Mouse (Mus musculus): ENCODE data around the gene Rtkn2. TPM values are rescaled to one million over a fixed set of nuclear protein-coding genes. Genes with fewer than 3 reads are reported as not detected.

Gene Rtkn2
- polyA plus RNA-seq, 1 experiment from 2014 or later, result 7.9 TPM

GRCm38 (mm10) chr10:68020755-68021154 is 41.4 kb downstream of the Rtkn2 start:
- H3K27me3 ChIP-seq, result no peaks in the 10 kb centered on the region
- 0 out of 2 replicates have a peak, but pooled peaks cover 4% of the 10 kb centered on the region for H3K9me3 ChIP-seq (replicated peaks)
- no peaks in the 10 kb centered on the region for H3K4me1 ChIP-seq
- no peak overlapping the region for H3K27ac ChIP-seq (replicated peaks)
- H3K4me3 ChIP-seq (replicated peaks), result no peak overlapping the region
- no peak overlapping the region for H3K4me2 ChIP-seq (replicated peaks)
- WGBS, result 81% methylated on average over 2 of the region's 2 CpGs
- H3K9ac ChIP-seq, result no peak overlapping the region
- peaks cover 7% of the 10 kb centered on the region; the same call in 1 of the 2 replicates for H3K36me3 ChIP-seq
- no peak for ATAC-seq (ENCODE audit: insufficient number of reproducible peaks, low FRiP score, low TSS enrichment, low read depth)

- Histone ChIP-seq H3K9me3 (replicated peaks) (no peaks in the 10 kb centered on the region), H3K4me1 (no peaks in the 10 kb centered on the region), H3K9ac (no peak overlapping the region), H3K27me3 (no peaks in the 10 kb centered on the region), H3K27ac (replicated peaks) (no peak overlapping the region), H3K36me3 (no peaks in the 10 kb centered on the region), H3K4me3 (replicated peaks) (no peak overlapping the region), H3K4me2 (replicated peaks) (no peak overlapping the region)
- ATAC-seq (ENCODE audit: insufficient number of reproducible peaks, low FRiP score, low TSS enrichment, low read depth), result no peak
- WGBS, result 65% methylated on average over 3 of the region's 3 CpGs
These were observed 46.3 kb downstream of the Rtkn2 start for GRCm38 (mm10) chr10:68025660-68026059.

DNA sequence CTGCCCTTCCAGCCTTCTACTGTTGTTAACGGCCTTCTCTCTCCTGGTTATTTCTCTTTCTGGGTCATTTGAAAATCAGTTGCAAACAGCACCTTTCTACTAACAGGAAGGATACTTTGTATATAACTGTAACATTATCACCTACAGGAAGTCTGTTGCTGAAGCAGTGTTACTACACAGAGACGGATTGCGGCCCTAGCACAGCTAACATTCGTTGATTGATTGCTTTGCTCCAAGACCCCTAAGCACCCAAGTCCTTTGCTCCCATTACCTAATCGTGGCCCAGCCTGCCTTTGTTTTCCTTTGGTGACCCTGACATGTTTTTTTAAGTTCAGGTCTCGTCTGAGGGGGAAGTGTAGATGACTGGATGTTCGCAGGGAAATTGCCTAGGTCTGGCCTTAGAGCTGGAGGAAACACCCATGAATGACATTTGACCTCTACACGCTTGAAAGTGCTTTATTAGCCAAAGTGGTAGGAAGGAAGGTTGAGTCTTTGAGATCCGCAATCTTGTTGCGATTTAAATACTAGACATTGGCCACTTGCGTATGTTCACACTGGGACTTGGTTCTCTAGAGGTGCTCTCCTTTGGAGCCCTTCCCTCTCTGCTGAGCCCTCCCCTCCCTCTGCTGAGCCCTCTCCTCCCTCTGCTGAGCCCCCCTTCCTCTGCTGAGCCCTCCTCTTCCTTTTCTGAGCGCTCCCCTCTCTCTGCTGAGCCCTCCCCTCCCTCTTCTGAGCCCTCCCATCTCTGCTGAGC is 49.1 kb downstream of the Rtkn2 start:
- no peak overlapping the region for H3K27ac ChIP-seq (replicated peaks)
- ATAC-seq (ENCODE audit: insufficient number of reproducible peaks, low FRiP score, low TSS enrichment, low read depth), result no peak
- no peaks in the 10 kb centered on the region for H3K27me3 ChIP-seq
- H3K36me3 ChIP-seq, result 0 out of 2 replicates have a peak, but pooled peaks cover 3% of the 10 kb centered on the region
- H3K4me2 ChIP-seq (replicated peaks), result no peak overlapping the region
- no peak overlapping the region for H3K9ac ChIP-seq
- 63% methylated on average over 12 of the region's 12 CpGs for WGBS
- no peak overlapping the region for H3K4me3 ChIP-seq (replicated peaks)
- H3K4me1 ChIP-seq, result no peaks in the 10 kb centered on the region
- H3K9me3 ChIP-seq (replicated peaks), result no peaks in the 10 kb centered on the region

DNA sequence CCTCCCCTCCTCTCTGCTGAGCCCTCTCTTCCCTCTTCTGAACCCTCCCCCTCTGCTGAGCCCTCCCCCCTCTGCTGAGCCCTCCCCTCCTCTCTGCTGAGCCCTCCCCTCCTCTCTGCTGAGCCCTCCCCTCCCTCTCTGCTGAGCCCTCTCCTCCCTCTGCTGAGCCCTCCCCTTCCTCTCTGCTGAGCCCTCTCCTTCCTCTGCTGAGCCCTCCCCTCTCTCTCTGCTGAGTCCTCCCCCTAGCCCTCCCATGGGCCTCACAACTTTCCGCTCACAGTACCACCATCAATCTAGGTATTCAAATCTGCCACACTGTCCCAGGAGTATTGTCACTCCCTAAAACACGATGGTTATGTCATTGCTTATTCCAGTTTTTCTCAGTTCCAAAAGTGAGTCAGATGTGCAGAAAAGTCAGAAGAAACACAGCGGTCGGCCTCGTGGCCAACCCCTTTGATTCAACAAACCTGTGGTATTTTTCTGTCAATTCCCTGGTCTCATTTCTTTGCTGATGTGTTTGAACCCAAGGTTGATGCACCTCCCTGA is 49.8 kb downstream of the Rtkn2 start:
- no peaks in the 10 kb centered on the region for H3K4me1 ChIP-seq
- no peak overlapping the region for H3K4me2 ChIP-seq (replicated peaks)
- H3K27ac ChIP-seq (replicated peaks), result no peak overlapping the region
- H3K9ac ChIP-seq, result no peak overlapping the region
- ATAC-seq (ENCODE audit: insufficient number of reproducible peaks, low FRiP score, low TSS enrichment, low read depth), result no peak
- WGBS, result 81% methylated on average over 5 of the region's 5 CpGs
- H3K27me3 ChIP-seq, result no peaks in the 10 kb centered on the region
- no peak overlapping the region for H3K4me3 ChIP-seq (replicated peaks)
- H3K9me3 ChIP-seq (replicated peaks), result no peaks in the 10 kb centered on the region
- 0 out of 2 replicates have a peak, but pooled peaks cover 3% of the 10 kb centered on the region for H3K36me3 ChIP-seq

GRCm38 (mm10) chr10:68030027-68030426 is 50.7 kb downstream of the Rtkn2 start:
- ATAC-seq (ENCODE audit: insufficient number of reproducible peaks, low FRiP score, low TSS enrichment, low read depth), result no peak
- no peak overlapping the region for H3K9ac ChIP-seq
- H3K27ac ChIP-seq (replicated peaks), result no peak overlapping the region
- H3K36me3 ChIP-seq, result 0 out of 2 replicates have a peak, but pooled peaks cover 3% of the 10 kb centered on the region
- no peaks in the 10 kb centered on the region for H3K4me1 ChIP-seq
- no peaks in the 10 kb centered on the region for H3K27me3 ChIP-seq
- 80% methylated on average over 6 of the region's 6 CpGs for WGBS
- no peak overlapping the region for H3K4me3 ChIP-seq (replicated peaks)
- no peak overlapping the region for H3K4me2 ChIP-seq (replicated peaks)
- H3K9me3 ChIP-seq (replicated peaks), result no peaks in the 10 kb centered on the region

- Histone ChIP-seq H3K36me3 (0 out of 2 replicates have a peak, but pooled peaks cover 3% of the 10 kb centered on the region), H3K9me3 (replicated peaks) (no peaks in the 10 kb centered on the region), H3K9ac (no peak overlapping the region), H3K4me2 (replicated peaks) (no peak overlapping the region), H3K4me3 (replicated peaks) (no peak overlapping the region), H3K27ac (replicated peaks) (no peak overlapping the region), H3K27me3 (no peaks in the 10 kb centered on the region), H3K4me1 (no peaks in the 10 kb centered on the region)
- WGBS, result 78% methylated on average over 20 of the region's 20 CpGs
- no peak for ATAC-seq (ENCODE audit: insufficient number of reproducible peaks, low FRiP score, low TSS enrichment, low read depth)
These were observed 56.5 kb downstream of the Rtkn2 start for GRCm38 (mm10) chr10:68035707-68036367.

DNA sequence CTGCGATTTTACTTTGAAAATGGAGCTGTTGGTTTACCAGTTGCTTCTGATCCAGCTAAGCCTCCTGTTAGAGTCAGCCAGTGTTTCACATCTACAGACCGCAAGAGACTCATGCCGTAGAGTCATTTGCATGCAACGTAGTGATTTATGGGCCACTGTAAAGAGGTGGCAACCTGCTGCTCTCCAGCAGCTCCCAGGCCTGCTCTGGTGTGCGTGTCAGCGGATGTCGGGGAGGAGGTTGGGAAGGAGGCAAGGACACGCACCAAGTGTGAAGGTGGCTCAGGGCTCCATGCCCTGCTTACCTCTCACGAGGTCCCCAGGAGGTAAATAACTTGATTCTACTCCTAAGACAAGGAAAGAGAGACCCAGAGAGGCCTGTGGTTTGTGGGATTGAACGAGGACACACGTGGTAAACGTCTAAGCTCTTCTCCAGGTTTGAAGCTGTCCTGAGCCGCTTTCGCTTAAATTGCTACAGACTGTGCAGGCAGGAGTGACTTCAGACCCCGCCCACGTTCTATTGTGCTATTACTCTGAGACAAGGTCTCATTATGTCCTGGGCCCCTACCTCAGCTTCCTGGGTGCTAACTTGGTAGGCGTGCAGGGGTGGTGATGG is 57.1 kb downstream of the Rtkn2 start:
- Histone ChIP-seq H3K4me2 (replicated peaks) (no peak overlapping the region), H3K9me3 (replicated peaks) (no peaks in the 10 kb centered on the region), H3K4me3 (replicated peaks) (no peak overlapping the region), H3K36me3 (0 out of 2 replicates have a peak, but pooled peaks cover 3% of the 10 kb centered on the region), H3K27me3 (no peaks in the 10 kb centered on the region), H3K27ac (replicated peaks) (no peak overlapping the region), H3K4me1 (no peaks in the 10 kb centered on the region), H3K9ac (no peak overlapping the region)
- ATAC-seq (ENCODE audit: insufficient number of reproducible peaks, low FRiP score, low TSS enrichment, low read depth), result no peak
- WGBS, result 91% methylated on average over 17 of the region's 17 CpGs

DNA sequence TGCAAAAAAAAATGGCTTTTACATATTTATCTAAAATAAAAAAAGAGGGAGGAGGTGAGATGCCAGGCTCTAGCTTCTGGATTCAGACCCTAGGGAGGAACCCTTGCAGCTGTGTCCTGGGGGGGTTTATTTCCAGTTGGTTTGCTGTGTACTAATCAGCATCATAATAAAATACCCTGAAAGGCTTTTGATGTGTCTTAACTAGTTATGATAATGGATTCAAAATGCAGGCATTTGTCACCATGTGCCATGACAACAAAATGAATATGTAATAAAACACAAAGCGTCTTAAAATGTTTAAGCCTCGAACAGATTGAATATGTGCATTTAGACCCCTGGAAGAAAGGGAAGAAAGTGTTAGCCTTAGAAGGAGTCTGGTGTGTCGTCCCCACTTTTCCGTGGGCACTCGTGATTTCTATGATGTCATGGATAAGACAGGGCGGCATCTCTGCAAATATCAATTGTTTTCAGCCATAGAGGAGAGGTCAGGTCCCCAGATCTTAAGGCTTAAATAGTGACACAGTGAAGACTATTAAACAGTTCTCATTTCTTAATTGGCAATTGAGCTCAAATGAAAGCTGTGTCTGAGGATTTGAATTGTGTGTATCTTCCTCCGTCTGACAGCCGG is 59.7 kb downstream of the Rtkn2 start:
- Histone ChIP-seq H3K27me3 (no peaks in the 10 kb centered on the region), H3K4me1 (no peaks in the 10 kb centered on the region), H3K9me3 (replicated peaks) (no peaks in the 10 kb centered on the region), H3K4me2 (replicated peaks) (no peak overlapping the region), H3K27ac (replicated peaks) (peak overlapping the region; percentile 63; the same call in 1 of the 2 replicates), H3K36me3 (no peaks in the 10 kb centered on the region), H3K9ac (no peak overlapping the region), H3K4me3 (replicated peaks) (no peak overlapping the region)
- 66% methylated on average over 8 of the region's 8 CpGs for whole genome bisulfite sequencing
- ATAC-seq (ENCODE audit: insufficient number of reproducible peaks, low FRiP score, low TSS enrichment, low read depth), result no peak

DNA sequence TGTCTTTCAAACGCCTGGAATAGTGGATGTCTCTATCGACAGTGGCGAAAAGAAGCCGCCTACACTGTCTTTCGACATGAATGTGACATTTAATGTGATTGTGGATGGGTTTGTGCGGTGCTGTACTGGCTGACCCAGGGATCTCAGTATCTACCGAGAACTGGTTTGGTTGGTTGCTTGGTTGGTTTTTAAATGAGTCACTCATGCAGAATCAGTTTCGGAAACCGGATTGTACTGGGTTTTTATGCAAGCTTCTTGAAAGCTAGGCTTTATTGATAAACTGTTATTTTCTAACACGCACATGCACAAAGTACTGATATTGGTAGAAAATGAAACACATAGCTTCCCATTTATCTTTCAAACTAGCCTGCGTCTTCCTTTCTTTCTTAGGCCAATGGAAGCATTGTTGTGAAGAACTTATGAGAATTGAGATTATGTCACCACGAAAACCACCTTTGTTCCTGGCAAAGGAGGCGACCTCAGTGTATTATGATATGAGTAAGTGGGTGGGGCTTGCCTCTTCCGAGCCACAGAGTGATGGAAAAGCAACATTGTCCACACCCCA is 60.4 kb downstream of the Rtkn2 start:
- WGBS, result 69% methylated on average over 14 of the region's 14 CpGs
- H3K27me3 ChIP-seq, result no peaks in the 10 kb centered on the region
- H3K36me3 ChIP-seq, result no peaks in the 10 kb centered on the region
- H3K9me3 ChIP-seq (replicated peaks), result no peaks in the 10 kb centered on the region
- no peak overlapping the region for H3K9ac ChIP-seq
- H3K4me3 ChIP-seq (replicated peaks), result no peak overlapping the region
- no peak for ATAC-seq (ENCODE audit: insufficient number of reproducible peaks, low FRiP score, low TSS enrichment, low read depth)
- no peaks in the 10 kb centered on the region for H3K4me1 ChIP-seq
- no peak overlapping the region for H3K4me2 ChIP-seq (replicated peaks)
- H3K27ac ChIP-seq (replicated peaks), result peak overlapping the region; percentile 63

DNA sequence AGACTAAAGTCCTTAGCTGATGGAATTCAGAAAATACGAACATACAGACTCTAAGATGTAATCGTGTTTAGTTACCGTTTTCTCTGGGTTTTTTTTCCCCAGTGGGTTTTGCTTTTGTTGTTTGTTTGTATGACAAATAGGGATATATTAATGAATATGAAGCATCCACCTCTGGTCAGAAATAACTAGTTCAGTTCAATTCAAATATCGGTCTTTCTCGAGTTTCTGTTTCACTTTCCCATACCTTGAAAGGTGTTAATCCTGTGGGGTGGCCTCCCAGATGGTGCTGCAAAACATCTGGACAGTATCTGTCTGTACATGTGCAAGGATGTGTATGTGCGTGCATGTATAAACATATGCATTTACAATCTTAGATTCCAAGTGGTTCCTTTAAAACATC is 61.0 kb downstream of the Rtkn2 start:
- no peaks in the 10 kb centered on the region for H3K4me1 ChIP-seq
- 52% methylated on average over 6 of the region's 6 CpGs for WGBS
- no peak overlapping the region for H3K27ac ChIP-seq (replicated peaks)
- H3K4me3 ChIP-seq (replicated peaks), result no peak overlapping the region
- no peak overlapping the region for H3K9ac ChIP-seq
- no peak for ATAC-seq (ENCODE audit: insufficient number of reproducible peaks, low FRiP score, low TSS enrichment, low read depth)
- no peak overlapping the region for H3K4me2 ChIP-seq (replicated peaks)
- no peaks in the 10 kb centered on the region for H3K36me3 ChIP-seq
- no peaks in the 10 kb centered on the region for H3K27me3 ChIP-seq
- H3K9me3 ChIP-seq (replicated peaks), result no peaks in the 10 kb centered on the region

- no peak overlapping the region for H3K27ac ChIP-seq (replicated peaks)
- H3K4me1 ChIP-seq, result no peaks in the 10 kb centered on the region
- H3K4me2 ChIP-seq (replicated peaks), result no peak overlapping the region
- H3K27me3 ChIP-seq, result no peaks in the 10 kb centered on the region
- no peaks in the 10 kb centered on the region for H3K36me3 ChIP-seq
- H3K9me3 ChIP-seq (replicated peaks), result no peaks in the 10 kb centered on the region
- H3K9ac ChIP-seq, result no peak overlapping the region
- ATAC-seq (ENCODE audit: insufficient number of reproducible peaks, low FRiP score, low TSS enrichment, low read depth), result no peak
- H3K4me3 ChIP-seq (replicated peaks), result no peak overlapping the region
- WGBS, result 48% methylated on average over 6 of the region's 6 CpGs
These were observed 64.6 kb downstream of the Rtkn2 start for GRCm38 (mm10) chr10:68043973-68044372.
